In genomic region chr3:96017461-96017860, GRCm38 (mm10) we compare ENCODE assay signal across 20 mouse cellular contexts. TPM values are rescaled to one million over a fixed set of nuclear protein-coding genes. Genes with fewer than 3 reads are reported as not detected.
DNase-seq lines count a peak whose midpoint lies in the region; ATAC-seq lines count a peak whose summit lies in the region.
"Had no signal": no experiment of that assay in that cellular context is flagged by ENCODE, and none has a peak within 500 bp of the region (broad histone marks: within the 10 kb centered on the region; RNA-seq: fewer than 3 reads in every experiment).

No protein-coding gene starts in this region.

- H3K4me2 ChIP-seq in midbrain, embryonic 11.5 days: no peak overlapping the region
- no peak overlapping the region for H3K4me2 ChIP-seq in midbrain, embryonic 13.5 days (replicated peaks)
- H3K4me2 ChIP-seq: heart, embryonic 15.5 days; hindbrain, embryonic 12.5 days; intestine, embryonic 15.5 days; kidney, embryonic 15.5 days; liver, embryonic 11.5 days; lung, embryonic 14.5 days; neural tube, embryonic 12.5 days; stomach, embryonic 15.5 days had no signal

- no peaks in the 10 kb centered on the region for H3K27me3 ChIP-seq in midbrain, embryonic 11.5 days (ENCODE audit: control insufficient read depth, insufficient read depth, low read length)
- H3K27me3 ChIP-seq in midbrain, embryonic 13.5 days: no peaks in the 10 kb centered on the region
- H3K27me3 ChIP-seq: heart, embryonic 15.5 days; hindbrain, embryonic 12.5 days; intestine, embryonic 15.5 days; kidney, embryonic 15.5 days; neural tube, embryonic 12.5 days; stomach, embryonic 15.5 days had no signal

- H3K4me1 ChIP-seq in midbrain, embryonic 11.5 days (ENCODE audit: control insufficient read depth, insufficient read depth, low read length): no peaks in the 10 kb centered on the region
- no peaks in the 10 kb centered on the region for H3K4me1 ChIP-seq in midbrain, embryonic 13.5 days (replicated peaks)
- H3K4me1 ChIP-seq: hindbrain, embryonic 12.5 days; intestine, embryonic 15.5 days; kidney, embryonic 15.5 days; neural tube, embryonic 12.5 days; stomach, embryonic 15.5 days had no signal

- no peak overlapping the region for H3K27ac ChIP-seq in midbrain, embryonic 11.5 days (ENCODE audit: low read depth, low read length)
- no peak overlapping the region for H3K27ac ChIP-seq in midbrain, embryonic 13.5 days
- H3K27ac ChIP-seq: heart, embryonic 15.5 days; hindbrain, embryonic 12.5 days; intestine, embryonic 15.5 days; kidney, embryonic 15.5 days; neural tube, embryonic 12.5 days; stomach, embryonic 15.5 days had no signal

- peak; percentile 19 for DNase-seq in midbrain, embryonic 11.5 days (ENCODE audit: low spot score, missing footprints)
- peak; percentile 86 for DNase-seq in 416B (ENCODE audit: low read depth)
- DNase-seq in MEL-GATA-1-ER (ENCODE audit: extremely low read depth, low read depth): peak; percentile 47
- DNase-seq in gastrocnemius, adult 18-20 months (ENCODE audit: low spot score): no peak
- DNase-seq: adrenal gland, postnatal 36 days; cerebellum, adult 9-10 months; gastrocnemius, postnatal 36 days; left cerebral cortex, postnatal 4 days; lung, embryonic 14.5 days had no signal

- H3K9ac ChIP-seq in midbrain, embryonic 11.5 days (ENCODE audit: low read length): no peak overlapping the region
- H3K9ac ChIP-seq in midbrain, embryonic 13.5 days (replicated peaks): no peak overlapping the region
- H3K9ac ChIP-seq: heart, embryonic 15.5 days; hindbrain, embryonic 12.5 days; intestine, embryonic 15.5 days; kidney, embryonic 15.5 days; lung, embryonic 14.5 days; neural tube, embryonic 12.5 days; stomach, embryonic 15.5 days had no signal

- ATAC-seq in midbrain, embryonic 11.5 days (ENCODE audit: low FRiP score): no peak
- ATAC-seq in midbrain, embryonic 13.5 days: no peak
- peak; percentile 44 for ATAC-seq in granulocyte monocyte progenitor cell, adult 5-6 weeks (replicated peaks; ENCODE audit: poor library complexity, severe bottlenecking)
- no peak for ATAC-seq in inflammation-experienced regulatory T-cells, adult 6 months
- ATAC-seq: CD4-positive, CD25-positive, alpha-beta regulatory T cell, adult 4 months; intestine, embryonic 15.5 days had no signal

- no peaks in the 10 kb centered on the region for H3K9me3 ChIP-seq in midbrain, embryonic 11.5 days (ENCODE audit: control insufficient read depth, low read length)
- H3K9me3 ChIP-seq in midbrain, embryonic 13.5 days: no peaks in the 10 kb centered on the region
- H3K9me3 ChIP-seq: heart, embryonic 15.5 days; hindbrain, embryonic 12.5 days; intestine, embryonic 15.5 days; kidney, embryonic 15.5 days; neural tube, embryonic 12.5 days; stomach, embryonic 15.5 days had no signal

- H3K4me3 ChIP-seq in midbrain, embryonic 11.5 days (ENCODE audit: low read depth, low read length): no peak overlapping the region
- no peak overlapping the region for H3K4me3 ChIP-seq in midbrain, embryonic 13.5 days (replicated peaks)
- H3K4me3 ChIP-seq: heart, embryonic 15.5 days; hindbrain, embryonic 12.5 days; intestine, embryonic 15.5 days; kidney, embryonic 15.5 days; neural tube, embryonic 12.5 days; stomach, embryonic 15.5 days had no signal

- H3K36me3 ChIP-seq in midbrain, embryonic 11.5 days (ENCODE audit: control insufficient read depth, insufficient read depth, low read length): no peaks in the 10 kb centered on the region
- peaks cover 6% of the 10 kb centered on the region for H3K36me3 ChIP-seq in midbrain, embryonic 13.5 days
- H3K36me3 ChIP-seq: heart, embryonic 15.5 days; intestine, embryonic 15.5 days; stomach, embryonic 15.5 days had no signal

- WGBS in midbrain, embryonic 11.5 days: 83% methylated on average over 5 of the region's 5 CpGs
- 81% methylated on average over 5 of the region's 5 CpGs for WGBS in midbrain, embryonic 13.5 days

RNA-seq across cellular contexts. Expression of gene Plekho1, which starts 21.7 kb away (rescaled TPM):
- polyA plus RNA-seq in midbrain, embryonic 11.5 days (2014; fragmentation: Nextera tagmentation; extraction: Ambion mirVana): 62.9 and 70.7 TPM in 2 replicates
- polyA plus RNA-seq in midbrain, embryonic 13.5 days (2015; fragmentation: Nextera tagmentation; extraction: Ambion mirVana): 61.2 and 77.0 TPM in 2 replicates
- total RNA-seq in granulocyte monocyte progenitor cell, adult 5-6 weeks (2014; fragmentation: Nextera tagmentation): 45.7 and 59.7 TPM in 2 replicates
- 30.2 and 31.3 TPM in 2 replicates for total RNA-seq in granulocyte monocyte progenitor cell, adult 5-6 weeks (2017)
- 10 to 100 TPM; 10.3 to 27.1 (median 15.9) TPM for polyA plus RNA-seq in inflammation-experienced regulatory T-cells, adult 6 months (2017; shearing (Covaris generic))
- 10 to 100 TPM; 13.9 to 22.0 TPM for total RNA-seq in gastrocnemius, adult 18-20 months (2021)

RNA-seq across cellular contexts. Expression of gene Vps45, which starts 40.8 kb away (rescaled TPM):
- 24.7 and 29.5 TPM in 2 replicates for polyA plus RNA-seq in midbrain, embryonic 11.5 days (2014; fragmentation: Nextera tagmentation; extraction: Ambion mirVana)
- 63.7 and 67.4 TPM in 2 replicates for polyA plus RNA-seq in midbrain, embryonic 13.5 days (2015; fragmentation: Nextera tagmentation; extraction: Ambion mirVana)
- total RNA-seq in granulocyte monocyte progenitor cell, adult 5-6 weeks (2014; fragmentation: Nextera tagmentation): 16.8 and 56.2 TPM in 2 replicates
- 13.1 and 13.6 TPM in 2 replicates for total RNA-seq in granulocyte monocyte progenitor cell, adult 5-6 weeks (2017)
- 10 to 100 TPM; 21.2 to 23.9 (median 23.9) TPM for polyA plus RNA-seq in inflammation-experienced regulatory T-cells, adult 6 months (2017; shearing (Covaris generic))
- 10 to 100 TPM; 19.6 to 19.8 TPM for total RNA-seq in gastrocnemius, adult 18-20 months (2021)
